Mouse (Mus musculus) hindbrain, embryonic 14.5 days (tissue): ENCODE data around the gene Slc25a47. TPM values are rescaled to one million over a fixed set of nuclear protein-coding genes. Genes with fewer than 3 reads are reported as not detected.

Experiments used
- ATAC-seq: fragments of 200-750 bp; cut with Nextera tagmentation; 2 replicates; pipeline ENCODE4 v1.8.0; 2017; ENCODE audit warnings: moderate number of reproducible peaks, mild to moderate bottlenecking, moderate TSS enrichment, moderate library complexity; ENCODE audit not compliant: low FRiP score
- DNase-seq: peaks from one replicate; pipeline ENCODE4 v3.0.0-alpha.2; 2015; ENCODE audit warnings: low spot score
- H3K27ac ChIP-seq: fragments of 300-500 bp; sonication (generic); 2 replicates; pipeline ENCODE4 v1.5.1; 2014; ENCODE audit warnings: mild to moderate bottlenecking, moderate library complexity
- H3K27me3 ChIP-seq: fragments of 300-500 bp; sonication (generic); 2 replicates; pipeline ENCODE4 v1.6.1; 2014; ENCODE audit warnings: mild to moderate bottlenecking, low read length, mixed read lengths; ENCODE audit not compliant: control insufficient read depth, insufficient read depth
- H3K36me3 ChIP-seq: fragments of 300-500 bp; sonication (generic); replicated peaks from 2 replicates; pipeline ENCODE4 v1.6.1; 2014; ENCODE audit not compliant: control insufficient read depth, insufficient read depth
- H3K4me1 ChIP-seq: fragments of 300-500 bp; sonication (generic); replicated peaks from 2 replicates; pipeline ENCODE4 v1.6.1; 2014; ENCODE audit warnings: antibody characterized with exemption, low read length, mixed read lengths; ENCODE audit not compliant: control insufficient read depth, insufficient read depth
- H3K4me2 ChIP-seq: fragments of 300-500 bp; sonication (generic); replicated peaks from 2 replicates; pipeline ENCODE4 v1.6.1; 2014; ENCODE audit warnings: mild to moderate bottlenecking, moderate library complexity
- H3K4me3 ChIP-seq: fragments of 300-500 bp; sonication (generic); replicated peaks from 2 replicates; pipeline ENCODE4 v1.5.1; 2014; ENCODE audit warnings: mild to moderate bottlenecking, low read length
- H3K9ac ChIP-seq: fragments of 300-500 bp; sonication (generic); 2 replicates; pipeline ENCODE4 v1.6.1; 2014
- H3K9me3 ChIP-seq: fragments of 300-500 bp; sonication (generic); 2 replicates; pipeline ENCODE4 v1.6.1; 2016; ENCODE audit warnings: low read length; ENCODE audit not compliant: control insufficient read depth
- WGBS: fragments of 180-500 bp; shearing (Covaris S2); extraction: QIAGEN DNeasy Blood & Tissue Kit; methylation state at CpG from one replicate; pipeline ENCODE4 v1.1.7; 2014; 5-methylcytosine and 5-hydroxymethylcytosine counted together
- polyA plus RNA-seq: library from polyadenylated mRNA; unstranded; fragments of >200 nt; fragmentation: Nextera tagmentation; extraction: Ambion mirVana; gene quantifications from 2 replicates; pipeline ENCODE4 v1.2.1, GENCODE M21; 2014

The Slc25a47 gene
- polyA plus RNA-seq, 1 experiment from 2014 or later: 7.2 TPM

- no peaks in the 10 kb centered on the region for H3K27me3 ChIP-seq
- no peak overlapping the region for H3K4me2 ChIP-seq
- peaks cover 10% of the 10 kb centered on the region for H3K36me3 ChIP-seq
- ATAC-seq (no peak), DNase-seq (no peak)
- no peak overlapping the region for H3K4me3 ChIP-seq
- peaks cover 12% of the 10 kb centered on the region; the same call in 1 of the 2 replicates for H3K4me1 ChIP-seq
- no peak overlapping the region for H3K9ac ChIP-seq
- H3K9me3 ChIP-seq: no peaks in the 10 kb centered on the region
- 80% methylated on average over 4 of the region's 4 CpGs for WGBS
- no peak overlapping the region; the same call in 1 of the 2 replicates for H3K27ac ChIP-seq
Measured at GRCm38 (mm10) chr12:108849488-108850022, 13.7 kb downstream of the Slc25a47 start.

GRCm38 (mm10) chr12:108850129-108850528, 14.3 kb downstream of the Slc25a47 start:
- DNase-seq (no peak), ATAC-seq (no peak)
- peaks cover 12% of the 10 kb centered on the region; the same call in 1 of the 2 replicates for H3K4me1 ChIP-seq
- H3K4me2 ChIP-seq: no peak overlapping the region
- H3K9ac ChIP-seq: no peak overlapping the region
- no peaks in the 10 kb centered on the region for H3K9me3 ChIP-seq
- peaks cover 5% of the 10 kb centered on the region; the same call in 1 of the 2 replicates for H3K36me3 ChIP-seq
- WGBS: 53% methylated on average over 8 of the region's 8 CpGs
- H3K27ac ChIP-seq: no peak overlapping the region
- H3K27me3 ChIP-seq: no peaks in the 10 kb centered on the region
- H3K4me3 ChIP-seq: no peak overlapping the region

- DNase-seq (no peak), ATAC-seq (no peak)
- 89% methylated on average over 8 of the region's 8 CpGs for WGBS
- Histone ChIP-seq H3K9ac (no peak overlapping the region), H3K4me1 (peaks cover 12% of the 10 kb centered on the region; the same call in 1 of the 2 replicates), H3K36me3 (no peaks in the 10 kb centered on the region), H3K27me3 (no peaks in the 10 kb centered on the region), H3K4me3 (no peak overlapping the region), H3K9me3 (no peaks in the 10 kb centered on the region), H3K4me2 (no peak overlapping the region), H3K27ac (no peak overlapping the region)
Measured at GRCm38 (mm10) chr12:108850886-108851285, 15.0 kb downstream of the Slc25a47 start.

- 91% methylated on average over 8 of the region's 8 CpGs for WGBS
- H3K27me3 ChIP-seq: no peaks in the 10 kb centered on the region
- no peak overlapping the region for H3K9ac ChIP-seq
- no peaks in the 10 kb centered on the region for H3K9me3 ChIP-seq
- no peak for DNase-seq
- no peaks in the 10 kb centered on the region for H3K36me3 ChIP-seq
- H3K4me3 ChIP-seq: no peak overlapping the region
- no peak overlapping the region for H3K27ac ChIP-seq
- no peak overlapping the region for H3K4me2 ChIP-seq
- no peak for ATAC-seq
- peaks cover 12% of the 10 kb centered on the region; the same call in 1 of the 2 replicates for H3K4me1 ChIP-seq
Measured at GRCm38 (mm10) chr12:108852822-108853221, 17.0 kb downstream of the Slc25a47 start.

GRCm38 (mm10) chr12:108855081-108855480, 19.2 kb downstream of the Slc25a47 start:
- Histone ChIP-seq H3K4me2 (no peak overlapping the region), H3K4me3 (no peak overlapping the region), H3K36me3 (peaks cover 8% of the 10 kb centered on the region), H3K4me1 (peaks cover 8% of the 10 kb centered on the region; the same call in 1 of the 2 replicates), H3K27me3 (no peaks in the 10 kb centered on the region), H3K9me3 (no peaks in the 10 kb centered on the region), H3K9ac (no peak overlapping the region), H3K27ac (no peak overlapping the region)
- DNase-seq (no peak), ATAC-seq (no peak)
- 92% methylated on average over 10 of the region's 10 CpGs for WGBS

- Histone ChIP-seq H3K27ac (no peak overlapping the region), H3K4me2 (no peak overlapping the region), H3K4me3 (no peak overlapping the region), H3K9me3 (no peaks in the 10 kb centered on the region), H3K4me1 (no peaks in the 10 kb centered on the region), H3K36me3 (peaks cover 19% of the 10 kb centered on the region), H3K9ac (no peak overlapping the region), H3K27me3 (no peaks in the 10 kb centered on the region)
- 91% methylated on average over 8 of the region's 8 CpGs for WGBS
- no peak for ATAC-seq
- DNase-seq: no peak
Measured at GRCm38 (mm10) chr12:108856186-108856585, 20.3 kb downstream of the Slc25a47 start.

- Histone ChIP-seq H3K27ac (no peak overlapping the region), H3K4me1 (no peaks in the 10 kb centered on the region), H3K9ac (no peak overlapping the region), H3K4me2 (no peak overlapping the region), H3K36me3 (peaks cover 26% of the 10 kb centered on the region), H3K4me3 (no peak overlapping the region), H3K27me3 (no peaks in the 10 kb centered on the region), H3K9me3 (no peaks in the 10 kb centered on the region)
- ATAC-seq: no peak
- no peak for DNase-seq
- WGBS: 91% methylated on average over 7 of the region's 7 CpGs
Measured at GRCm38 (mm10) chr12:108857109-108857508, 21.3 kb downstream of the Slc25a47 start.

GRCm38 (mm10) chr12:108857589-108858184, 21.8 kb downstream of the Slc25a47 start:
- peaks cover 32% of the 10 kb centered on the region for H3K36me3 ChIP-seq

GRCm38 (mm10) chr12:108858486-108858885, 22.6 kb downstream of the Slc25a47 start:
- H3K4me1 ChIP-seq: no peaks in the 10 kb centered on the region
- ATAC-seq: no peak
- H3K27me3 ChIP-seq: no peaks in the 10 kb centered on the region
- peaks cover 40% of the 10 kb centered on the region for H3K36me3 ChIP-seq
- H3K27ac ChIP-seq: no peak overlapping the region
- WGBS: 86% methylated on average over 5 of the region's 5 CpGs
- no peak overlapping the region for H3K4me2 ChIP-seq
- no peak overlapping the region for H3K4me3 ChIP-seq
- H3K9ac ChIP-seq: no peak overlapping the region
- no peak for DNase-seq
- H3K9me3 ChIP-seq: no peaks in the 10 kb centered on the region

More at GRCm38 (mm10) chr12:108857589-108858184, 21.8 kb downstream of the Slc25a47 start:
- H3K27me3 ChIP-seq: no peaks in the 10 kb centered on the region
- H3K4me2 ChIP-seq: no peak overlapping the region
- WGBS: 88% methylated on average over 7 of the region's 7 CpGs
- no peak overlapping the region for H3K27ac ChIP-seq
- H3K4me1 ChIP-seq: no peaks in the 10 kb centered on the region
- H3K4me3 ChIP-seq: no peak overlapping the region
- no peak overlapping the region for H3K9ac ChIP-seq
- no peak for ATAC-seq
- H3K9me3 ChIP-seq: no peaks in the 10 kb centered on the region
- DNase-seq: no peak
